Comparison of ENCODE assay signal across 21 mouse cellular contexts in genomic region chr2:49602791-49603349, GRCm38 (mm10). TPM values are rescaled to one million over a fixed set of nuclear protein-coding genes. Genes with fewer than 3 reads are reported as not detected.
DNase-seq lines count a peak whose midpoint lies in the region; ATAC-seq and TF ChIP-seq lines count a peak whose summit lies in the region.
"Had no signal": no experiment of that assay in that cellular context is flagged by ENCODE, and none has a peak within 500 bp of the region (broad histone marks: within the 10 kb centered on the region; RNA-seq: fewer than 3 reads in every experiment).

No protein-coding gene starts in this region.

- 73% methylated on average over 4 of the region's 4 CpGs for WGBS in midbrain, embryonic 12.5 days
- WGBS in midbrain, embryonic 10.5 days: 83% methylated on average over 4 of the region's 4 CpGs
- WGBS in midbrain, embryonic 13.5 days: 66% methylated on average over 4 of the region's 4 CpGs
- WGBS in lung, adult 2 months: 91% methylated on average over 4 of the region's 4 CpGs

- H3K9me3 ChIP-seq in midbrain, embryonic 12.5 days: no peaks in the 10 kb centered on the region
- no peaks in the 10 kb centered on the region for H3K9me3 ChIP-seq in midbrain, embryonic 10.5 days (replicated peaks)
- no peaks in the 10 kb centered on the region; the same call in 1 of the 2 replicates for H3K9me3 ChIP-seq in midbrain, embryonic 13.5 days
- H3K9me3 ChIP-seq: embryonic facial prominence, embryonic 13.5 days; hindbrain, embryonic 15.5 days; limb, embryonic 13.5 days; liver, embryonic 13.5 days; lung, embryonic 15.5 days had no signal

- TF ChIP-seq CTCF in lung, adult 2 months (IDR thresholded peaks at IDR 0.05; ENCODE audit: insufficient read depth, low read length): no peak

- H3K27me3 ChIP-seq in midbrain, embryonic 12.5 days: no peaks in the 10 kb centered on the region
- no peaks in the 10 kb centered on the region for H3K27me3 ChIP-seq in midbrain, embryonic 10.5 days (ENCODE audit: low read depth, poor library complexity, severe bottlenecking)
- H3K27me3 ChIP-seq in midbrain, embryonic 13.5 days: no peaks in the 10 kb centered on the region
- H3K27me3 ChIP-seq: embryonic facial prominence, embryonic 13.5 days; hindbrain, embryonic 15.5 days; limb, embryonic 13.5 days; liver, embryonic 13.5 days; lung, embryonic 15.5 days had no signal

- no peak overlapping the region for H3K4me3 ChIP-seq in midbrain, embryonic 12.5 days
- H3K4me3 ChIP-seq in midbrain, embryonic 10.5 days: no peak overlapping the region
- no peak overlapping the region for H3K4me3 ChIP-seq in midbrain, embryonic 13.5 days (replicated peaks)
- no peak overlapping the region for H3K4me3 ChIP-seq in lung, adult 2 months (replicated peaks; ENCODE audit: extremely low read depth, low read depth, low read length)
- H3K4me3 ChIP-seq: embryonic facial prominence, embryonic 13.5 days; hindbrain, embryonic 15.5 days; limb, embryonic 13.5 days; liver, embryonic 13.5 days; lung, embryonic 15.5 days had no signal

- peaks cover 10% of the 10 kb centered on the region; the same call in 1 of the 2 replicates for H3K4me1 ChIP-seq in midbrain, embryonic 12.5 days
- H3K4me1 ChIP-seq in midbrain, embryonic 10.5 days: no peaks in the 10 kb centered on the region
- no peaks in the 10 kb centered on the region; the same call in 1 of the 2 replicates for H3K4me1 ChIP-seq in midbrain, embryonic 13.5 days (replicated peaks)
- H3K4me1 ChIP-seq in lung, adult 2 months (ENCODE audit: control insufficient read depth, insufficient read depth, low read length): no peaks in the 10 kb centered on the region
- H3K4me1 ChIP-seq: embryonic facial prominence, embryonic 13.5 days; liver, embryonic 13.5 days; lung, embryonic 15.5 days had no signal

- no peak for TF ChIP-seq POLR2A in lung, adult 2 months (IDR thresholded peaks at IDR 0.05; ENCODE audit: borderline replicate concordance, extremely low read depth, low read depth, low read length)

- no peaks in the 10 kb centered on the region for H3K36me3 ChIP-seq in midbrain, embryonic 12.5 days
- no peaks in the 10 kb centered on the region for H3K36me3 ChIP-seq in midbrain, embryonic 10.5 days
- H3K36me3 ChIP-seq in midbrain, embryonic 13.5 days: no peaks in the 10 kb centered on the region
- H3K36me3 ChIP-seq: embryonic facial prominence, embryonic 13.5 days; hindbrain, embryonic 15.5 days; limb, embryonic 13.5 days; liver, embryonic 13.5 days; lung, embryonic 15.5 days had no signal

- no peak overlapping the region for H3K4me2 ChIP-seq in midbrain, embryonic 12.5 days (replicated peaks)
- no peak overlapping the region for H3K4me2 ChIP-seq in midbrain, embryonic 13.5 days (replicated peaks)
- H3K4me2 ChIP-seq: embryonic facial prominence, embryonic 13.5 days; hindbrain, embryonic 15.5 days; limb, embryonic 13.5 days; liver, embryonic 13.5 days; lung, embryonic 15.5 days had no signal

- no peak overlapping the region for H3K9ac ChIP-seq in midbrain, embryonic 12.5 days (replicated peaks)
- no peak overlapping the region for H3K9ac ChIP-seq in midbrain, embryonic 13.5 days (replicated peaks)
- H3K9ac ChIP-seq: embryonic facial prominence, embryonic 13.5 days; hindbrain, embryonic 15.5 days; limb, embryonic 13.5 days; liver, embryonic 13.5 days; lung, embryonic 15.5 days had no signal

- no peak overlapping the region; the same call in 1 of the 2 replicates for H3K27ac ChIP-seq in midbrain, embryonic 12.5 days (replicated peaks)
- H3K27ac ChIP-seq in midbrain, embryonic 10.5 days (replicated peaks): no peak overlapping the region
- H3K27ac ChIP-seq in midbrain, embryonic 13.5 days: no peak overlapping the region; the same call in 1 of the 2 replicates
- H3K27ac ChIP-seq: embryonic facial prominence, embryonic 13.5 days; hindbrain, embryonic 15.5 days; limb, embryonic 13.5 days; liver, embryonic 13.5 days; lung, embryonic 15.5 days; macrophage; stomach, postnatal 0 days had no signal

- DNase-seq in embryo, embryonic 10.5 days (ENCODE audit: low spot score): peak; percentile 30
- DNase-seq in embryo, embryonic 9.5 days (ENCODE audit: extremely low spot score): no peak
- DNase-seq in midbrain, embryonic 10.5 days (ENCODE audit: low spot score): no peak
- no peak for DNase-seq in urinary bladder, postnatal 36 days (ENCODE audit: low spot score in 2 of 2)
- no peak for DNase-seq in cerebellum, adult 11-12 months
- no peak for DNase-seq in lung, adult 2 months
- DNase-seq: adrenal gland, postnatal 25 days; cerebellum, adult 18-20 months; gastrocnemius, postnatal 25 days; liver, embryonic 13.5 days; right cerebral cortex, postnatal 4 days had no signal

- peak; percentile 56; the same call in 1 of the 2 replicates for ATAC-seq in midbrain, embryonic 12.5 days (ENCODE audit: low FRiP score, low read depth)
- peak; percentile 56; the same call in 1 of the 2 replicates for ATAC-seq in midbrain, embryonic 13.5 days
- ATAC-seq: CD4-positive, CD25-positive, alpha-beta regulatory T cell, adult 4 months; intestine, embryonic 16.5 days had no signal

RNA-seq across cellular contexts. Expression of gene Kif5c, which starts 16.2 kb away (rescaled TPM):
- 131 and 149 TPM in 2 replicates for polyA plus RNA-seq in midbrain, embryonic 12.5 days (2016; fragmentation: Nextera tagmentation; extraction: Ambion mirVana)
- 37.3 and 59.0 TPM in 2 replicates for polyA plus RNA-seq in midbrain, embryonic 10.5 days (2016; fragmentation: Nextera tagmentation; extraction: Ambion mirVana)
- 180 and 183 TPM in 2 replicates for polyA plus RNA-seq in midbrain, embryonic 13.5 days (2015; fragmentation: Nextera tagmentation; extraction: Ambion mirVana)
- 0.07 and 0.37 TPM in 2 replicates for polyA plus RNA-seq in lung, adult 2 months (2012; rRNA removed)

Comparison
In these comparisons a context has a peak if more than half of its experiments do, and no peak if none do; other contexts are left out.
1. RNA of gene Kif5c, which starts 16.2 kb away (polyA plus RNA-seq): 180 to 183 TPM in midbrain, embryonic 13.5 days, 131 to 149 TPM in midbrain, embryonic 12.5 days and 37.3 to 59.0 TPM in midbrain, embryonic 10.5 days; 0.07 to 0.37 TPM in lung, adult 2 months; every median in the first group is over 10 times any median in the second.